Mouse (Mus musculus) forebrain, embryonic 16.5 days (tissue): ENCODE measurements around the gene Itpk1. TPM values are rescaled to one million over a fixed set of nuclear protein-coding genes. Genes with fewer than 3 reads are reported as not detected.

ENCODE experiments used
- ATAC-seq: fragments of 200-750 bp; cut with Nextera tagmentation; 2 replicates; pipeline ENCODE4 v1.8.0; 2017; ENCODE audit warnings: mild to moderate bottlenecking, moderate library complexity
- H3K27ac ChIP-seq: fragments of 300-500 bp; sonication (generic); 2 replicates; pipeline ENCODE4 v1.5.1; 2014; ENCODE audit warnings: low read length, control low read depth
- H3K27me3 ChIP-seq: fragments of 300-500 bp; sonication (generic); replicated peaks from 2 replicates; pipeline ENCODE4 v1.6.1; 2014; ENCODE audit warnings: low read length; ENCODE audit not compliant: control insufficient read depth, insufficient read depth
- H3K36me3 ChIP-seq: fragments of 300-500 bp; sonication (generic); 2 replicates; pipeline ENCODE4 v1.6.1; 2014; ENCODE audit not compliant: control insufficient read depth, insufficient read depth
- H3K4me1 ChIP-seq: fragments of 300-500 bp; sonication (generic); replicated peaks from 2 replicates; pipeline ENCODE4 v1.6.1; 2014; ENCODE audit warnings: low read length; ENCODE audit not compliant: control insufficient read depth, insufficient read depth
- H3K4me2 ChIP-seq: fragments of 300-500 bp; sonication (generic); 2 replicates; pipeline ENCODE4 v1.6.1; 2014; ENCODE audit warnings: mild to moderate bottlenecking, low read length, control low read depth
- H3K4me3 ChIP-seq: fragments of 300-500 bp; sonication (generic); replicated peaks from 2 replicates; pipeline ENCODE4 v1.5.1; 2014; ENCODE audit warnings: mild to moderate bottlenecking, low read length, control low read depth
- H3K9ac ChIP-seq: fragments of 300-500 bp; sonication (generic); replicated peaks from 2 replicates; pipeline ENCODE4 v1.6.1; 2014; ENCODE audit warnings: low read depth, low read length, control low read depth
- H3K9me3 ChIP-seq: fragments of 300-500 bp; sonication (generic); 2 replicates; pipeline ENCODE4 v1.6.1; 2016; ENCODE audit warnings: low read length; ENCODE audit not compliant: control insufficient read depth
- WGBS: fragments of 180-500 bp; shearing (Covaris S2); extraction: QIAGEN DNeasy Blood & Tissue Kit; methylation state at CpG from one replicate; pipeline ENCODE4 v1.1.7; 2014; 5-methylcytosine and 5-hydroxymethylcytosine counted together
- polyA plus RNA-seq: library from polyadenylated mRNA; unstranded; fragments of >200 nt; fragmentation: Nextera tagmentation; extraction: Ambion mirVana; gene quantifications from 2 replicates; pipeline ENCODE4 v1.2.1, GENCODE M21; 2015

The Itpk1 gene
- polyA plus RNA-seq, 1 experiment from 2014 or later, result 68.7 TPM

GRCm38 (mm10) chr12:102674556-102674955 lies 30.2 kb downstream of the Itpk1 start:
- 95% methylated on average over 10 of the region's 10 CpGs for WGBS
- Histone ChIP-seq H3K36me3 (no peaks in the 10 kb centered on the region), H3K27ac (no peak overlapping the region), H3K4me1 (peaks cover 25% of the 10 kb centered on the region), H3K4me2 (no peak overlapping the region), H3K27me3 (no peaks in the 10 kb centered on the region), H3K9ac (no peak overlapping the region), H3K4me3 (no peak overlapping the region), H3K9me3 (no peaks in the 10 kb centered on the region)
- no peak for ATAC-seq

GRCm38 (mm10) chr12:102674123-102674522 lies 30.6 kb downstream of the Itpk1 start:
- no peaks in the 10 kb centered on the region for H3K36me3 ChIP-seq
- H3K4me3 ChIP-seq, result no peak overlapping the region
- 92% methylated on average over 13 of the region's 13 CpGs for WGBS
- H3K4me2 ChIP-seq, result no peak overlapping the region
- H3K27ac ChIP-seq, result no peak overlapping the region
- no peaks in the 10 kb centered on the region for H3K9me3 ChIP-seq
- peaks cover 21% of the 10 kb centered on the region for H3K4me1 ChIP-seq
- no peak overlapping the region for H3K9ac ChIP-seq
- no peak for ATAC-seq
- no peaks in the 10 kb centered on the region for H3K27me3 ChIP-seq

GRCm38 (mm10) chr12:102672857-102673839 lies 31.6 kb downstream of the Itpk1 start:
- ATAC-seq, result no peak
- H3K9ac ChIP-seq, result no peak overlapping the region
- H3K4me3 ChIP-seq, result no peak overlapping the region
- no peaks in the 10 kb centered on the region for H3K9me3 ChIP-seq
- H3K4me2 ChIP-seq, result no peak overlapping the region
- WGBS, result 87% methylated on average over 20 of the region's 20 CpGs
- no peaks in the 10 kb centered on the region for H3K36me3 ChIP-seq
- H3K27me3 ChIP-seq, result no peaks in the 10 kb centered on the region
- H3K27ac ChIP-seq, result no peak overlapping the region
- peaks cover 13% of the 10 kb centered on the region for H3K4me1 ChIP-seq

- 86% methylated on average over 8 of the region's 8 CpGs for WGBS
- Histone ChIP-seq H3K9ac (no peak overlapping the region), H3K4me1 (peaks cover 12% of the 10 kb centered on the region), H3K4me2 (no peak overlapping the region), H3K9me3 (no peaks in the 10 kb centered on the region), H3K27ac (no peak overlapping the region), H3K36me3 (no peaks in the 10 kb centered on the region), H3K27me3 (no peaks in the 10 kb centered on the region), H3K4me3 (no peak overlapping the region)
- ATAC-seq, result no peak
Observed at GRCm38 (mm10) chr12:102672176-102672575, 32.6 kb downstream of the Itpk1 start.

- Histone ChIP-seq H3K36me3 (no peaks in the 10 kb centered on the region), H3K27me3 (no peaks in the 10 kb centered on the region), H3K9ac (no peak overlapping the region), H3K27ac (no peak overlapping the region), H3K4me3 (no peak overlapping the region), H3K4me1 (peaks cover 10% of the 10 kb centered on the region), H3K4me2 (no peak overlapping the region), H3K9me3 (no peaks in the 10 kb centered on the region)
- ATAC-seq, result 0 out of 2 replicates have a peak, but pooled peaks have one; percentile 19
- WGBS, result 31% methylated on average over 8 of the region's 8 CpGs
Observed at GRCm38 (mm10) chr12:102670848-102671247, 33.9 kb downstream of the Itpk1 start.

- WGBS, result 87% methylated on average over 10 of the region's 10 CpGs
Observed at GRCm38 (mm10) chr12:102665465-102666202, 39.1 kb downstream of the Itpk1 start.

GRCm38 (mm10) chr12:102664052-102664448 lies 40.7 kb downstream of the Itpk1 start:
- Histone ChIP-seq H3K4me2 (no peak overlapping the region), H3K4me3 (no peak overlapping the region), H3K27me3 (no peaks in the 10 kb centered on the region), H3K9me3 (0 out of 2 replicates have a peak, but pooled peaks cover 3% of the 10 kb centered on the region), H3K27ac (no peak overlapping the region), H3K36me3 (no peaks in the 10 kb centered on the region), H3K4me1 (peaks cover 2% of the 10 kb centered on the region; the same call in 1 of the 2 replicates), H3K9ac (no peak overlapping the region)
- ATAC-seq, result no peak
- 100% methylated on average over 2 of the region's 2 CpGs for WGBS

More at GRCm38 (mm10) chr12:102665465-102666202, 39.1 kb downstream of the Itpk1 start:
- H3K27me3 ChIP-seq, result no peaks in the 10 kb centered on the region
- H3K9ac ChIP-seq, result no peak overlapping the region
- H3K36me3 ChIP-seq, result no peaks in the 10 kb centered on the region
- ATAC-seq, result no peak
- peaks cover 5% of the 10 kb centered on the region; the same call in 1 of the 2 replicates for H3K4me1 ChIP-seq
- no peak overlapping the region for H3K27ac ChIP-seq
- H3K4me2 ChIP-seq, result no peak overlapping the region
- H3K4me3 ChIP-seq, result no peak overlapping the region
- 0 out of 2 replicates have a peak, but pooled peaks cover 3% of the 10 kb centered on the region for H3K9me3 ChIP-seq

GRCm38 (mm10) chr12:102663349-102664051 lies 41.2 kb downstream of the Itpk1 start:
- H3K9ac ChIP-seq, result no peak overlapping the region
- H3K4me1 ChIP-seq, result peaks cover 2% of the 10 kb centered on the region; the same call in 1 of the 2 replicates
- 0 out of 2 replicates have a peak, but pooled peaks cover 3% of the 10 kb centered on the region for H3K9me3 ChIP-seq
- no peaks in the 10 kb centered on the region for H3K27me3 ChIP-seq
- no peak overlapping the region for H3K4me2 ChIP-seq
- WGBS, result 87% methylated on average over 11 of the region's 11 CpGs
- H3K27ac ChIP-seq, result no peak overlapping the region
- H3K4me3 ChIP-seq, result no peak overlapping the region
- no peaks in the 10 kb centered on the region for H3K36me3 ChIP-seq
- no peak for ATAC-seq
